Comparison of ENCODE assay signal across 9 mouse cellular contexts in the genomic region with DNA sequence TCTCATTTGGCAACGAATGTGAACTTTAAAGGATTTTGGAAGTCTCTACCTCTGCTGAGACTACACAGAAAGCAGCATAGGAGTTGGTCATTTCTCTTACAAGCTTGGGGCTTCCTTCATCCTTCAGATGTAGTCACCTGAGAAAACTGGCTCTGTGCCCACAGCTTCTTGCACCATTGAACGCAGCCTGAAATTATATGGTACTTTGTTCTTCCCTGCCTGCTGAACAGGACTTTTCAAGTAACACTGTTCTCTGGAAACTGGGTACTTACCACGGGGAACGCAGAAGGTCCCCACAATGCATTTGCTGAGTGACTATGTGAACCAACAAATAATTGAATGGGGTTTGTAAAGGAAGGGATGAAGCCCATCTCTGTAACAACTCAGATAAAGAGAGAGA. TPM values are rescaled to one million over a fixed set of nuclear protein-coding genes. Genes with fewer than 3 reads are reported as not detected.
DNase-seq lines count a peak whose midpoint lies in the region; ATAC-seq lines count a peak whose summit lies in the region.
"Had no signal": no experiment of that assay in that cellular context is flagged by ENCODE, and none has a peak within 500 bp of the region (broad histone marks: within the 10 kb centered on the region; RNA-seq: fewer than 3 reads in every experiment).

No protein-coding gene starts in this region.

- DNase-seq in heart, postnatal 36 days, result no peak
- DNase-seq in embryonic facial prominence, embryonic 11.5 days (ENCODE audit: low spot score), result no peak
- no peak for DNase-seq in midbrain, embryonic 14.5 days
- DNase-seq in thymus, postnatal 14 days, result no peak
- no peak for DNase-seq in thymus, postnatal 10 days (ENCODE audit: low spot score in 2 of 2)
- DNase-seq: cerebellum, postnatal 25 days had no signal

- H3K36me3 ChIP-seq in heart, embryonic 14.5 days (ENCODE audit: control insufficient read depth, insufficient read depth, low read length), result no peaks in the 10 kb centered on the region
- no peaks in the 10 kb centered on the region for H3K36me3 ChIP-seq in embryonic facial prominence, embryonic 11.5 days (replicated peaks; ENCODE audit: control insufficient read depth, insufficient read depth, low read depth, low read length)
- H3K36me3 ChIP-seq in kidney, embryonic 14.5 days (ENCODE audit: control insufficient read depth, insufficient read depth, low read length), result no peaks in the 10 kb centered on the region
- no peaks in the 10 kb centered on the region for H3K36me3 ChIP-seq in midbrain, embryonic 14.5 days (ENCODE audit: control insufficient read depth, insufficient read depth, low read length)

- 77% methylated on average over 4 of the region's 4 CpGs for WGBS in heart, embryonic 14.5 days
- WGBS in embryonic facial prominence, embryonic 11.5 days, result 81% methylated on average over 4 of the region's 4 CpGs
- WGBS in kidney, embryonic 14.5 days, result 78% methylated on average over 4 of the region's 4 CpGs
- 88% methylated on average over 4 of the region's 4 CpGs for WGBS in midbrain, embryonic 14.5 days

- peak overlapping the region; percentile 74 for H3K4me2 ChIP-seq in heart, embryonic 14.5 days (ENCODE audit: low read length)
- peak overlapping the region; percentile 54; the same call in 1 of the 2 replicates for H3K4me2 ChIP-seq in embryonic facial prominence, embryonic 11.5 days (ENCODE audit: low read depth, low read length)
- H3K4me2 ChIP-seq in kidney, embryonic 14.5 days (replicated peaks; ENCODE audit: low read depth, low read length), result peak overlapping the region; percentile 68
- peak overlapping the region; percentile 51; the same call in 1 of the 2 replicates for H3K4me2 ChIP-seq in midbrain, embryonic 14.5 days (ENCODE audit: low read length)

- no peak overlapping the region for H3K27ac ChIP-seq in heart, embryonic 14.5 days (replicated peaks in 1 of 2; ENCODE audit: control insufficient read depth in 1 of 2, insufficient read depth in 1 of 2, low read depth in 2 of 2, low read length in 2 of 2)
- H3K27ac ChIP-seq in embryonic facial prominence, embryonic 11.5 days (replicated peaks; ENCODE audit: low read depth, low read length), result no peak overlapping the region
- no peak overlapping the region for H3K27ac ChIP-seq in kidney, embryonic 14.5 days (ENCODE audit: low read depth, low read length)
- H3K27ac ChIP-seq in midbrain, embryonic 14.5 days (replicated peaks; ENCODE audit: low read depth, low read length), result no peak overlapping the region

- peak overlapping the region; percentile 68 for H3K9ac ChIP-seq in heart, embryonic 14.5 days (ENCODE audit: low read length)
- H3K9ac ChIP-seq in embryonic facial prominence, embryonic 11.5 days (replicated peaks; ENCODE audit: low read length), result no peak overlapping the region
- peak overlapping the region; percentile 45; the same call in 1 of the 2 replicates for H3K9ac ChIP-seq in kidney, embryonic 14.5 days (ENCODE audit: low read depth, low read length)
- no peak overlapping the region for H3K9ac ChIP-seq in midbrain, embryonic 14.5 days (replicated peaks; ENCODE audit: low read length)

- no peaks in the 10 kb centered on the region for H3K9me3 ChIP-seq in heart, embryonic 14.5 days (ENCODE audit: control insufficient read depth, low read length)
- no peaks in the 10 kb centered on the region for H3K9me3 ChIP-seq in embryonic facial prominence, embryonic 11.5 days (replicated peaks; ENCODE audit: control insufficient read depth, low read length)
- H3K9me3 ChIP-seq in kidney, embryonic 14.5 days (ENCODE audit: control insufficient read depth, low read length), result no peaks in the 10 kb centered on the region
- H3K9me3 ChIP-seq in midbrain, embryonic 14.5 days (ENCODE audit: control insufficient read depth, low read length), result no peaks in the 10 kb centered on the region

- intact Hi-C loops in heart, postnatal 36 days (cut with DNase I), result no loop called here

- peak overlapping the region; percentile 44 to 47 for H3K4me3 ChIP-seq in heart, embryonic 14.5 days (ENCODE audit: control insufficient read depth in 1 of 2, insufficient read depth in 1 of 2, low read depth in 1 of 2, low read length in 2 of 2)
- no peak overlapping the region for H3K4me3 ChIP-seq in embryonic facial prominence, embryonic 11.5 days (ENCODE audit: low read depth, low read length)
- peak overlapping the region; percentile 37 for H3K4me3 ChIP-seq in kidney, embryonic 14.5 days (ENCODE audit: low read length)
- H3K4me3 ChIP-seq in midbrain, embryonic 14.5 days (replicated peaks; ENCODE audit: low read depth, low read length), result no peak overlapping the region

- no peaks in the 10 kb centered on the region for H3K27me3 ChIP-seq in heart, embryonic 14.5 days (ENCODE audit: control insufficient read depth, insufficient read depth, low read length)
- H3K27me3 ChIP-seq in embryonic facial prominence, embryonic 11.5 days (ENCODE audit: control insufficient read depth, insufficient read depth, low read length), result no peaks in the 10 kb centered on the region
- no peaks in the 10 kb centered on the region for H3K27me3 ChIP-seq in kidney, embryonic 14.5 days (ENCODE audit: control insufficient read depth, insufficient read depth, low read length)
- H3K27me3 ChIP-seq in midbrain, embryonic 14.5 days (ENCODE audit: control insufficient read depth, insufficient read depth, low read length), result no peaks in the 10 kb centered on the region

- H3K4me1 ChIP-seq in heart, embryonic 14.5 days (ENCODE audit: control insufficient read depth in 2 of 2, insufficient read depth in 2 of 2, low read length in 2 of 2), result peaks cover 5 to 6% of the 10 kb centered on the region in 2 experiments; a peak in 2 of 4 replicates
- no peaks in the 10 kb centered on the region for H3K4me1 ChIP-seq in embryonic facial prominence, embryonic 11.5 days (ENCODE audit: control insufficient read depth, insufficient read depth, low read length)
- peaks cover 9% of the 10 kb centered on the region for H3K4me1 ChIP-seq in kidney, embryonic 14.5 days (ENCODE audit: control insufficient read depth, insufficient read depth, low read length)
- 0 out of 2 replicates have a peak, but pooled peaks cover 5% of the 10 kb centered on the region for H3K4me1 ChIP-seq in midbrain, embryonic 14.5 days (ENCODE audit: control insufficient read depth, insufficient read depth, low read length)

- no peak for ATAC-seq in heart, embryonic 14.5 days (ENCODE audit: insufficient number of reproducible peaks, insufficient read depth, low FRiP score, low read depth)
- ATAC-seq in embryonic facial prominence, embryonic 11.5 days (replicated peaks; ENCODE audit: insufficient number of reproducible peaks, low FRiP score, low TSS enrichment, low read depth), result no peak
- no peak for ATAC-seq in kidney, embryonic 14.5 days (ENCODE audit: low FRiP score, low TSS enrichment)
- no peak for ATAC-seq in midbrain, embryonic 14.5 days (ENCODE audit: low FRiP score, low TSS enrichment)
- no peak for ATAC-seq in activated CD4-positive, CD25-positive, alpha-beta regulatory T cell, adult 4 months

RNA-seq across cellular contexts. Expression of gene Dnah1, which starts 0.5 kb away (rescaled TPM):
- 0.86 and 0.93 TPM in 2 replicates for polyA plus RNA-seq in heart, embryonic 14.5 days (2014; fragmentation: Nextera tagmentation; extraction: Ambion mirVana)
- under 1 TPM in 1 of 2 experiments, not detected in 1; 0.06 TPM for total RNA-seq in heart, postnatal 36 days (2021)
- 7.3 and 7.4 TPM in 2 replicates for polyA plus RNA-seq in embryonic facial prominence, embryonic 11.5 days (2014; fragmentation: Nextera tagmentation; extraction: Ambion mirVana)
- polyA plus RNA-seq in kidney, embryonic 14.5 days (2014; fragmentation: Nextera tagmentation; extraction: Ambion mirVana), result 5.5 and 9.0 TPM in 2 replicates
- polyA plus RNA-seq in midbrain, embryonic 14.5 days (2014; fragmentation: Nextera tagmentation; extraction: Ambion mirVana), result 3.8 and 5.2 TPM in 2 replicates
- under 1 TPM in 1 of 2 experiments, not detected in 1; 0.04 TPM for polyA plus RNA-seq in activated CD4-positive, CD25-positive, alpha-beta regulatory T cell, adult 4 months (2017; shearing (Covaris generic))

RNA-seq across cellular contexts. Expression of gene Capn7, which starts 13.2 kb away (rescaled TPM):
- 44.9 and 45.9 TPM in 2 replicates for polyA plus RNA-seq in heart, embryonic 14.5 days (2014; fragmentation: Nextera tagmentation; extraction: Ambion mirVana)
- 10 to 100 TPM; 33.2 to 33.9 TPM for total RNA-seq in heart, postnatal 36 days (2021)
- polyA plus RNA-seq in embryonic facial prominence, embryonic 11.5 days (2014; fragmentation: Nextera tagmentation; extraction: Ambion mirVana), result 36.8 and 38.5 TPM in 2 replicates
- polyA plus RNA-seq in kidney, embryonic 14.5 days (2014; fragmentation: Nextera tagmentation; extraction: Ambion mirVana), result 27.4 and 49.8 TPM in 2 replicates
- polyA plus RNA-seq in midbrain, embryonic 14.5 days (2014; fragmentation: Nextera tagmentation; extraction: Ambion mirVana), result 67.1 and 89.4 TPM in 2 replicates
- polyA plus RNA-seq in activated CD4-positive, CD25-positive, alpha-beta regulatory T cell, adult 4 months (2017; shearing (Covaris generic)), result 10 to 100 TPM; 18.1 to 18.6 TPM

Comparison
In these comparisons a context has a peak if more than half of its experiments do, and no peak if none do; other contexts are left out.
1. H3K4me3 ChIP-seq: peak in heart, embryonic 14.5 days (2 of 2) and kidney, embryonic 14.5 days (single experiment); none in embryonic facial prominence, embryonic 11.5 days (single experiment) and midbrain, embryonic 14.5 days (single experiment).
2. H3K9ac ChIP-seq: peak in heart, embryonic 14.5 days (single experiment) and kidney, embryonic 14.5 days (single experiment); none in embryonic facial prominence, embryonic 11.5 days (single experiment) and midbrain, embryonic 14.5 days (single experiment).
3. Peak in every context shown above with its lines, with median percentiles within 50 percentile points of each other: H3K4me2 ChIP-seq.